Mouse (Mus musculus) cerebellum, adult 2 months (tissue): ENCODE results near the gene Palm3. TPM values are rescaled to one million over a fixed set of nuclear protein-coding genes. Genes with fewer than 3 reads are reported as not detected.

Experiments used
- DNase-seq, 2 experiments: peaks; one replicate each; pipeline ENCODE4 v3.0.0; 2021
- H3K27ac ChIP-seq: fragments of 200-500 bp; 2 replicates; pipeline ENCODE4 v1.5.1; 2012; ENCODE audit warnings: low read length, control low read depth, inconsistent platforms; ENCODE audit not compliant: insufficient read depth
- H3K27me3 ChIP-seq: fragments of 200-500 bp; 2 replicates; pipeline ENCODE4 v1.6.1; 2012; ENCODE audit warnings: inconsistent platforms, mild to moderate bottlenecking, low read length, moderate library complexity; ENCODE audit not compliant: control insufficient read depth, insufficient read depth
- H3K4me1 ChIP-seq: fragments of 200-500 bp; 2 replicates; pipeline ENCODE4 v1.6.1; 2011; ENCODE audit warnings: low read length; ENCODE audit not compliant: control insufficient read depth, insufficient read depth
- H3K4me3 ChIP-seq: fragments of 200-500 bp; replicated peaks from 2 replicates; pipeline ENCODE3; 2011; ENCODE audit warnings: mild to moderate bottlenecking, low read depth, low read length, control low read depth; ENCODE audit not compliant: insufficient read depth
- CTCF ChIP-seq: fragments of 200-500 bp; IDR thresholded peaks from 2 replicates; pipeline ENCODE4 v1.5.1; 2011; ENCODE audit warnings: low read depth, mild to moderate bottlenecking, control low read depth, low read length, moderate library complexity, borderline replicate concordance; ENCODE audit not compliant: insufficient read depth
- POLR2A ChIP-seq: fragments of 200-500 bp; IDR thresholded peaks from 2 replicates; pipeline ENCODE4 v1.6.1; 2011; ENCODE audit warnings: low read length, control low read depth, borderline replicate concordance; ENCODE audit not compliant: insufficient read depth
- WGBS: fragments of 180-500 bp; shearing (Covaris S2); methylation state at CpG from one replicate; pipeline ENCODE4 v1.1.7; 2018; 5-methylcytosine and 5-hydroxymethylcytosine counted together
- polyA plus RNA-seq: library from polyadenylated mRNA; depleted of rRNA; stranded (reverse); fragments of >200 nt; gene quantifications from 2 replicates; pipeline ENCODE4 v1.2.3, GENCODE M21; 2012

The Palm3 gene
- polyA plus RNA-seq, 1 experiment, result 4.1 TPM

- WGBS, result 50% methylated on average over 7 of the region's 7 CpGs
Measured at GRCm38 (mm10) chr8:84008362-84008761, 12.9 kb upstream of the Palm3 start.

GRCm38 (mm10) chr8:84009876-84010275 lies 11.4 kb upstream of the Palm3 start:
- no peak overlapping the region for H3K4me3 ChIP-seq

More at GRCm38 (mm10) chr8:84008362-84008761, 12.9 kb upstream of the Palm3 start:
- Histone ChIP-seq H3K4me1 (peaks cover 8% of the 10 kb centered on the region), H3K27me3 (peaks cover 3% of the 10 kb centered on the region; the same call in 1 of the 2 replicates), H3K4me3 (no peak overlapping the region), H3K27ac (no peak overlapping the region)
- DNase-seq, result no peak
- no peak for TF ChIP-seq CTCF
- TF ChIP-seq POLR2A, result no peak

GRCm38 (mm10) chr8:84010625-84011611 lies 10.4 kb upstream of the Palm3 start:
- peaks cover 3% of the 10 kb centered on the region; the same call in 1 of the 2 replicates for H3K27me3 ChIP-seq
- peak overlapping the region; percentile 23 for H3K4me3 ChIP-seq
- peak; percentile 51; the same call in 1 of the 2 replicates for TF ChIP-seq CTCF
- TF ChIP-seq POLR2A, result no peak
- peak; percentile 73 to 77 for DNase-seq
- WGBS, result 3% methylated on average over 82 of the region's 83 CpGs
- peaks cover 8% of the 10 kb centered on the region; the same call in 1 of the 2 replicates for H3K4me1 ChIP-seq
- H3K27ac ChIP-seq, result no peak overlapping the region

More at GRCm38 (mm10) chr8:84009876-84010275, 11.4 kb upstream of the Palm3 start:
- TF ChIP-seq CTCF (peak; percentile 91), POLR2A (no peak)
- Histone ChIP-seq H3K27ac (no peak overlapping the region), H3K27me3 (peaks cover 3% of the 10 kb centered on the region; the same call in 1 of the 2 replicates), H3K4me1 (peaks cover 8% of the 10 kb centered on the region; the same call in 1 of the 2 replicates)
- DNase-seq, result peak; percentile 81 to 87
- 1% methylated on average over 11 of the region's 11 CpGs for WGBS

- TF ChIP-seq POLR2A (no peak), CTCF (no peak)
- DNase-seq, result no peak
- Histone ChIP-seq H3K4me1 (peaks cover 8% of the 10 kb centered on the region; the same call in 1 of the 2 replicates), H3K27ac (no peak within 1 kb of the TSS), H3K27me3 (peaks cover 3% of the 10 kb centered on the region; the same call in 1 of the 2 replicates), H3K4me3 (peak within 1 kb of the TSS; percentile 23)
- 2% methylated on average over 45 of the region's 45 CpGs for WGBS
Measured at GRCm38 (mm10) chr8:84011705-84012498, 9.4 kb upstream of the Palm3 start, which contains the start of gene 2210011C24Rik. 2210011C24Rik (minus strand) TSS chr8:84012171.

- Histone ChIP-seq H3K27me3 (peaks cover 3% of the 10 kb centered on the region; the same call in 1 of the 2 replicates), H3K4me1 (peaks cover 8% of the 10 kb centered on the region; the same call in 1 of the 2 replicates), H3K4me3 (peak overlapping the region; percentile 11), H3K27ac (no peak overlapping the region)
- no peak for TF ChIP-seq POLR2A
- TF ChIP-seq CTCF, result no peak
- WGBS, result 34% methylated on average over 35 of the region's 35 CpGs
- DNase-seq, result no peak
Measured at GRCm38 (mm10) chr8:84012499-84013165, 8.6 kb upstream of the Palm3 start.

- Histone ChIP-seq H3K4me1 (0 out of 2 replicates have a peak, but pooled peaks cover 3% of the 10 kb centered on the region), H3K4me3 (no peak overlapping the region), H3K27ac (no peak overlapping the region), H3K27me3 (peaks cover 3% of the 10 kb centered on the region; the same call in 1 of the 2 replicates)
- DNase-seq, result no peak
- 96% methylated on average over 5 of the region's 5 CpGs for WGBS
- no peak for TF ChIP-seq CTCF
- no peak for TF ChIP-seq POLR2A
Measured at GRCm38 (mm10) chr8:84015833-84016232, 5.4 kb upstream of the Palm3 start.

- no peak for DNase-seq
- 83% methylated on average over 9 of the region's 9 CpGs for WGBS
- Histone ChIP-seq H3K4me1 (no peaks in the 10 kb centered on the region; the same call in 1 of the 2 replicates), H3K27me3 (no peaks in the 10 kb centered on the region), H3K4me3 (no peak overlapping the region), H3K27ac (no peak overlapping the region)
- no peak for TF ChIP-seq POLR2A
- TF ChIP-seq CTCF, result no peak
Measured at GRCm38 (mm10) chr8:84019738-84020137, 1.5 kb upstream of the Palm3 start.
